Mouse (Mus musculus) hindbrain, embryonic 15.5 days (tissue): ENCODE data around the gene Mkln1. TPM values are rescaled to one million over a fixed set of nuclear protein-coding genes. Genes with fewer than 3 reads are reported as not detected.

Experiments
- ATAC-seq: fragments of 200-750 bp; cut with Nextera tagmentation; 2 replicates; pipeline ENCODE4 v1.8.0; 2017; ENCODE audit warnings: low read depth, moderate number of reproducible peaks, moderate TSS enrichment; ENCODE audit not compliant: low FRiP score
- H3K27ac ChIP-seq: fragments of 300-500 bp; sonication (generic); replicated peaks from 2 replicates; pipeline ENCODE4 v1.5.1; 2015; ENCODE audit warnings: mild to moderate bottlenecking, inconsistent platforms
- H3K27me3 ChIP-seq: fragments of 300-500 bp; sonication (generic); 2 replicates; pipeline ENCODE4 v1.6.1; 2015; ENCODE audit warnings: control low read depth, inconsistent platforms
- H3K36me3 ChIP-seq: fragments of 300-500 bp; sonication (generic); 2 replicates; pipeline ENCODE4 v1.6.1; 2015; ENCODE audit warnings: control low read depth, inconsistent platforms
- H3K4me1 ChIP-seq: fragments of 300-500 bp; sonication (generic); replicated peaks from 2 replicates; pipeline ENCODE4 v1.6.1; 2015; ENCODE audit warnings: control low read depth, inconsistent platforms
- H3K4me2 ChIP-seq: fragments of 300-500 bp; sonication (generic); 2 replicates; pipeline ENCODE4 v1.6.1; 2015; ENCODE audit warnings: moderate library complexity, mild to moderate bottlenecking, inconsistent platforms
- H3K4me3 ChIP-seq: fragments of 300-500 bp; sonication (generic); 2 replicates; pipeline ENCODE4 v1.5.1; 2015; ENCODE audit warnings: mild to moderate bottlenecking, inconsistent platforms
- H3K9ac ChIP-seq: fragments of 300-500 bp; sonication (generic); 2 replicates; pipeline ENCODE4 v1.6.1; 2015; ENCODE audit warnings: inconsistent platforms
- H3K9me3 ChIP-seq: fragments of 300-500 bp; sonication (generic); 2 replicates; pipeline ENCODE4 v1.6.1; 2016; ENCODE audit warnings: control low read depth, inconsistent platforms
- WGBS: fragments of 180-500 bp; shearing (Covaris S2); methylation state at CpG from one replicate; pipeline ENCODE4 v1.1.7; 2015; 5-methylcytosine and 5-hydroxymethylcytosine counted together
- polyA plus RNA-seq: library from polyadenylated mRNA; unstranded; fragments of >200 nt; fragmentation: Nextera tagmentation; extraction: Ambion mirVana; gene quantifications from 2 replicates; pipeline ENCODE4 v1.2.1, GENCODE M21; 2015

Gene Mkln1
- 120 and 129 TPM in 2 replicates for polyA plus RNA-seq

DNA sequence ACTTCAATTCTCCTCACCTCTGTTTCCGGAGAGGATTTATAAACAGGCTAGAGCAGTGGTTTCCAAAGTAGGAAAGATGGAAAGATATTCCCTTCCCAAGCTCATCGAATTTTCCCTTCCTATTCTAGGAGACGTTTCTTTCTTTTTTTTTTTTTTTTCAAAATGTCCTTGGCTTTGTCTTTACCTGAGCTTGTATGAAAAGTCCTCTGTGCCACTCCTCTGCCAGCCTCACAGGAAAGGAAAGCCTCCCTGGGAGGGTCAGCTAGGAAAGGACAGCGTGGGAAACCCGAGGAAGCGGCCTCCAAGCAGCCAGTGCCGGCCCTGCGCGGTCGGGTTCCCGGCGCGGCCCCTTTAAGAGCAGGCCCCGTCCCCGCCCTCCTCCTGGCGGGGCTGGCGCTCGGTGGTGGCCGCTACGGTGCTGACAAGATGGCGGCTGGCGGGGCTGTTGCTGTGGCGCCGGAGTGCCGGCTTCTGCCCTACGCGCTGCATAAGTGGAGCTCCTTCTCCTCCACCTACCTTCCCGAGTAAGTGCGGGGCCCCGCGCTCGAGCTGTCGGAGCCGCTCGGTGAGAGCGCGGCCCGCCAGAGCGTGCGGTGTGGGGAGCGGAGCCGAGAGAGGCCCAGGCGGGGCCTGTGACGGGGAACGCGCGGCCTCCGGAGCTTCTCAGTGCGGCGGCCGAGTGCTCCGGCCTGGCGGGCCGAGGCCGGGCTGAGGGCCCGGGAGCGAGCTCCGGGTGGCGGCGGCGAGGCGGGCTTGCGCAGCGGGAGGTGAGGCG lies at the start of gene Mkln1:
Gene Mkln1 (plus strand): TSS at position 305 of the 775 bp plus-strand sequence.
- Histone ChIP-seq H3K4me3 (peak within 1 kb of the TSS; percentile 82), H3K9ac (peak within 1 kb of the TSS; percentile 95), H3K27me3 (no peaks in the 10 kb centered on the region), H3K4me1 (peaks cover 40% of the 10 kb centered on the region), H3K36me3 (no peaks in the 10 kb centered on the region), H3K4me2 (peak within 1 kb of the TSS; percentile 67), H3K9me3 (no peaks in the 10 kb centered on the region), H3K27ac (peak within 1 kb of the TSS; percentile 95)
- ATAC-seq = peak; percentile 99
- WGBS = under 1% methylated on average over 57 of the region's 65 CpGs

DNA sequence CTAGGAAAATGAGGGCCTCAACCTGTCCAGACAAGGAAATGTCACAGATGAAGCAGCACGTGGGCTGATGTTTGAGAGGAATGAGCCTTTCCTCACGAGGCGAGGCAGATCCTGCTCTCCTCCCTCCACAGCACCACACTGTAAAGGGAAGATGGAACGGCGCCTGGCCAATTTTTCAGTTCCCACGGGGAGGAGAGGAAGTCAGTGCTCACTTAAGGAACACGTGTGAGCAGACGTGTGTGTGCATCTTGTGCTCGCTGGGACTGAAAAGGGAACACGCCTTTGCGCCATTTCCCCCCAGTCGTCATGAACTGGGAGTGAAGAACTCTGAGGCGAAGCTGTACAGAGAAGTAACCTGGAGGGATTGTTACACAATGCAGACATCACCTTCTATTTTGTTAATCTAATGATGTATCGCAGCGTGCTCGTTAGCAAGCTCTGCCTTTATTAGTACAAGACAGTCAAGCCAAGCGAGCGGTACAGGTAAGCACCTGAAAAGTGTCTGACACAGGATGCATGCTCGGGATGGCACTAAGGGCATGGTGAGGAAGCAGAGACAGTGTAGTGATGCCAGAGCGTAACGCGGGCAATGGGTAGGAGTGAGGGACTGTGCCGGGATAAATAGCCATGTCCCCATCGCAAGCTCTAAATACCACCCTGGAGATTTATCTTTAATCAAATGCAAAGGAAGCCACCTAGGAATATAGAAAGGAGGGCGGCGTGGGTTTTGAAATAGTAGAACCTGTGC lies 41.9 kb upstream of the Mkln1 start:
- Histone ChIP-seq H3K9me3 (no peaks in the 10 kb centered on the region), H3K4me1 (peaks cover 6% of the 10 kb centered on the region), H3K4me3 (no peak overlapping the region), H3K27me3 (no peaks in the 10 kb centered on the region), H3K27ac (no peak overlapping the region; the same call in 1 of the 2 replicates), H3K36me3 (no peaks in the 10 kb centered on the region), H3K4me2 (0 out of 2 replicates have a peak overlapping the region, but pooled peaks have one; percentile 2), H3K9ac (no peak overlapping the region)
- ATAC-seq = no peak
- WGBS = 66% methylated on average over 26 of the region's 26 CpGs

DNA sequence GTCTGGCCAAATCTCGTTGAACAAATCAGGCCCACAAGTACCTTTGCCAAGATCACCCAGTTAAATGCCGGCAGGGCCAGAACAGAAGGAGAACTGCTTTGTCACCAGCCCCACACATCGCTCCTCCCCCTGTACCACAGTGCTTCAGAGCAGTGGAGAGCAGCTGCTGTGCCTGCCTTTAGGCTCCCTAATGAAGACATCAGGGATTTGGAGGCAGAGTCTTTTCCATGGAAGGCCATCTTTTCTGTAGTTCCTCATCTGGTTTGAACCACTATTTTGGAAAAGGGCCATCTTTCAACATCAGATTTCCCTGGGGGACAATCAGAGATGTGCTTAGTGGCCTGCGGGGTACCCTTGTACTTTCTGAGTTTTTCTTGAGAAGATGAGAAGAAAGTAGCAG lies 41.2 kb upstream of the Mkln1 start:
- peak; percentile 76 for ATAC-seq
- Histone ChIP-seq H3K27ac (no peak overlapping the region), H3K4me2 (no peak overlapping the region), H3K9ac (no peak overlapping the region), H3K36me3 (no peaks in the 10 kb centered on the region), H3K27me3 (no peaks in the 10 kb centered on the region), H3K4me3 (no peak overlapping the region), H3K4me1 (peaks cover 6% of the 10 kb centered on the region), H3K9me3 (no peaks in the 10 kb centered on the region)
- 41% methylated on average over 4 of the region's 4 CpGs for WGBS

DNA sequence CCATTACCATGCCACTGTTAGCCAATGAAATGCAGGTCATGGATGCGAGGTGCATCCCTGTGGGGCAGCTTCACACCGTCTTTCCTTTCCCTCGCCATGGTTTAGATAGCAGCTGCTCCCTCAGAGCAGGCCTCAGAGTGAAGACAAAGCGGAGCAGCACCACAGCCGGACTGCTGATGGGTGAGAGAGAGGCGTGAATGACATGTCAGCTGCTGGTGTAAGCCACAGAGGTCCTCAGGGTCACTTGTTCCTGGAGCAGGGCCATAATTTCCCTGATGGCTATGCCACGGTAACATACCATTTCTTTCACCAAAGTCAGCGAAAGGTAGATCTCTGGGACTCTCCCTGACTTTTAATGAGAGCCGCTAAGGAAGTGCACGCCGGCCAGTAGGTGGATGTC lies 35.9 kb upstream of the Mkln1 start:
- Histone ChIP-seq H3K4me2 (no peak overlapping the region), H3K27ac (no peak overlapping the region), H3K9me3 (no peaks in the 10 kb centered on the region), H3K4me3 (no peak overlapping the region), H3K27me3 (no peaks in the 10 kb centered on the region), H3K4me1 (peaks cover under 1% of the 10 kb centered on the region; the same call in 1 of the 2 replicates), H3K36me3 (no peaks in the 10 kb centered on the region), H3K9ac (no peak overlapping the region)
- no peak for ATAC-seq
- 50% methylated on average over 11 of the region's 11 CpGs for WGBS

DNA sequence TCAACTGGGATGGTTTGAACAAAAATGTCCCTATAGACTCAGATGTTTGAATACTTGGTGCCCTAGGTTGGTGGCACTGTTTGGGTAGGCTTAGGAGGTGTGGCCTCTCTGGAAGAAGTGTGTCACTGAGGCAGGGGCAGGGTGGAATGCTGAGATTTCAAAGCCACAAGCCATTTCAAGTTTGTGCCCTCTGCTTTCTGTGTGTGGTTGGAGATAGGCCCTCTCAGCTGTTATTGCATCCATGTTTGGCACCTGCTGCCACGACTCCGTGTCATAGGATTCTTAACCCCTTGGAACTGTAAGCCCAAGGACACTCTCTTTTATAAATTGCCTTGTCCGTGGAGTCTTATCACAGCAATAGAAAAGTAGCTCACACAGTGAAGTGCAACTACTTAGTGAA lies 34.1 kb upstream of the Mkln1 start:
- 94% methylated on average over 3 of the region's 3 CpGs for WGBS

DNA sequence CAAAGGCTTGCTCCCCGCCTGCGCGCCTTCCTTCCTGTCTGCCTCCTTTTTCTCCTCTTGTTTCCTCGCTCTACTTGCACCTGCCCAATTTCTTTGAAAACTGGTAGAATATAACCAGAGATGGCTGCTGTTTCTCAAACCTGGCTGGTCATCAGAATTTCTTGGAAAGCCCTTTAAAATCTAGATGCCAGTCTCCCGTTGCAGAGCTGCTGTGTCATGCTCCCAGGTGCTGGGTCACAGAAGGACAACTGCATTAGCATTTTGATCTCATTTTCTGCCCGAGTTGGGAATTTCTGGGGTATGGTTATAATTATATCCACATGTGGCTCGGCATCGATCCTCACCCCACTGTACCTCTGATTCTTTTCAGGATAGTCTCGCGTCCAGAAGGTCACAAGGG lies 30.6 kb upstream of the Mkln1 start:
- Histone ChIP-seq H3K27ac (no peak overlapping the region), H3K9me3 (no peaks in the 10 kb centered on the region), H3K4me1 (peaks cover 8% of the 10 kb centered on the region; the same call in 1 of the 2 replicates), H3K4me2 (no peak overlapping the region), H3K4me3 (no peak overlapping the region), H3K27me3 (no peaks in the 10 kb centered on the region), H3K9ac (no peak overlapping the region), H3K36me3 (no peaks in the 10 kb centered on the region)
- no peak for ATAC-seq
- WGBS = 70% methylated on average over 10 of the region's 10 CpGs

More for the DNA sequence above, 34.1 kb upstream of the Mkln1 start:
- H3K27ac ChIP-seq = no peak overlapping the region
- no peaks in the 10 kb centered on the region for H3K4me1 ChIP-seq
- H3K4me3 ChIP-seq = no peak overlapping the region
- no peak overlapping the region for H3K9ac ChIP-seq
- no peaks in the 10 kb centered on the region for H3K27me3 ChIP-seq
- no peak for ATAC-seq
- H3K4me2 ChIP-seq = no peak overlapping the region
- H3K9me3 ChIP-seq = no peaks in the 10 kb centered on the region
- H3K36me3 ChIP-seq = no peaks in the 10 kb centered on the region

DNA sequence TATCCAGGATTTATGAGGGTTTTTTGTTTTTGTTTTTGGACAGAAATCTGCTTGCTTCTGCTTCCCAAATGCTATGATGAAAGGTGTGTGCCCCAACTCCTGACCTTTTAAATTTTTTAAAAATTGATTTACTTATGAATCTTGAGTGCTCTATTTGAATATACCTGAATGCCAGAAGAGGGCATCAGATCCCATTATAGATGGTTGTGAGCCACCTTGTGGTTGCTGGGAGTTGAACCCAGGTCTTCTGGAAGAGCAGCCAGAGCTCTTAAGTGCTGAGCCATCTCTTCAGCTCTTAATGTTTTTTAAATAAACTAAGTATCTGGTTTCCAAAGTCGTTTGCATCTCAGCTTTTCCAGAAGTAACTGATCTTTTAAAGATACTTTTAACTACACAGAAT lies 30.0 kb upstream of the Mkln1 start:
- no peaks in the 10 kb centered on the region for H3K36me3 ChIP-seq
- no peak overlapping the region for H3K4me2 ChIP-seq
- H3K9ac ChIP-seq = no peak overlapping the region
- no peaks in the 10 kb centered on the region for H3K9me3 ChIP-seq
- H3K4me3 ChIP-seq = no peak overlapping the region
- peaks cover 8% of the 10 kb centered on the region; the same call in 1 of the 2 replicates for H3K4me1 ChIP-seq
- no peak for ATAC-seq
- no peaks in the 10 kb centered on the region for H3K27me3 ChIP-seq
- WGBS = 43% methylated on average over 1 of the region's 1 CpGs
- H3K27ac ChIP-seq = no peak overlapping the region

DNA sequence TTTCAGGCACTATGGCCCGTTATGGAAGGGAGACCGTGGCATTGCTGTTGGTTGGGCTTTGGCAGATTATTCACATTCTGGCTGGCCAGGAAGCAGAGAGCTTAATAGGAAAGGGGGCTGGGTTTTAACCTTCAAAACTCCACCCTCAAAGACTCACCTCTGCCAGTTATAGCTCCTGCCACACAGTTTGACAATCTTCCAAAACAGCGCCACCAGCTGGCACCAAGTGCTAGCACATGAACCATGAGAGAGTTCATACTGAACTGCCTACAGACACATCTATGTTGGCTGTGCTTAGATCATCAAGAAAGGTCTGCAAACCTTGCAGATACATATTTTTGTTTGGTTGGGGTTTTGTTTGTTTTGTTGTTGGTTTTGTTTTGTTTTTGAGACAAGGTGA lies 28.7 kb upstream of the Mkln1 start:
- ATAC-seq = no peak
- Histone ChIP-seq H3K4me2 (no peak overlapping the region), H3K4me3 (no peak overlapping the region), H3K27me3 (no peaks in the 10 kb centered on the region), H3K4me1 (peaks cover 8% of the 10 kb centered on the region; the same call in 1 of the 2 replicates), H3K36me3 (no peaks in the 10 kb centered on the region), H3K9me3 (no peaks in the 10 kb centered on the region), H3K9ac (no peak overlapping the region), H3K27ac (no peak overlapping the region)
- 74% methylated on average over 3 of the region's 3 CpGs for WGBS

DNA sequence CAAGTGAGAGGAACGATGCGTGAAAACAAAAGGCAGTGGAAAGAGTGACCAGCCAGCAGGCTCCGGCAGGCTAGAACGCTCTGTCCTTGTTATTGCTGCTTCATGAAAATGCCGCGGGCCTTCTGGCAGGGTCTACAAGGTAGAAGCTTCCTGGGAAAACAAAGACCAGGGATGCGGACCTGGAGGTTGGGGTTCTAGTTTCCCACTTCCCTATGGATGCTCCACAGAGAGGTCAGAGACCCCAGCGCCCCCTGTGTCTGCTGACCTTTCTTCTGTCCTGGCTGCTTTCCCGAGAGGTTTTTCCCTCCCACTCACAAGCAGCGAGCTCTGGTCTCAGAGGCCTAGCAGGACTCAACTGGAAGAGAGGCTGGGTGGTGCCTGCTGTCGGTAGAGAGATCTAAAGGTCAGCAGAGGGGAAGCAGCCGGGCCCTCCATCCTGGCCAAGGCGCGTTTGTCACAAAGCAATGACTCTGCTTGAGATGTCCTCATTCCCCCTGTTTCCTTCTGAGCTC lies 27.9 kb upstream of the Mkln1 start:
- Histone ChIP-seq H3K27me3 (no peaks in the 10 kb centered on the region), H3K4me2 (no peak overlapping the region), H3K9me3 (no peaks in the 10 kb centered on the region), H3K4me1 (peaks cover 8% of the 10 kb centered on the region; the same call in 1 of the 2 replicates), H3K4me3 (no peak overlapping the region), H3K9ac (no peak overlapping the region), H3K27ac (no peak overlapping the region), H3K36me3 (no peaks in the 10 kb centered on the region)
- ATAC-seq = no peak
- 30% methylated on average over 14 of the region's 14 CpGs for WGBS

DNA sequence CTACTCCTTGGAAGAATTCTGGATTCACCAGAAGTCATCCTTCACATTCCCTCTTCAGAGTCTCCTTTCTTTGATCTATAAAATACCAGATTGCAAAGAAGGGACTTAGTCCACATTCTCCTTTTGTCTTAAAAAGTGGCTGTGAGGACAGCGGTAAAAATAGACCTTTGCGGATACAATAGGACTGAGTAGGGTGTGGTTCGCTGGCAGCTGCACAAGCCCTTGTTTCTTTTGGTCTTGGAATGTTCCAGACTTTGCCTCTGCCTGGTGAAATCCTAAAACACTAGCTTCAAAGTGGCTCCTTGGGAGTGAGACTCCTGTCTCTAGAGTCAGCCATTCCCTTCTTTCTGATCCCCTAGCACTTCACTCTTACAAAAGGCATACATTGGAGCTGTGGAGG lies 27.4 kb upstream of the Mkln1 start:
- no peak for ATAC-seq
- WGBS = 83% methylated on average over 3 of the region's 3 CpGs
- Histone ChIP-seq H3K9ac (no peak overlapping the region), H3K4me1 (peaks cover 8% of the 10 kb centered on the region; the same call in 1 of the 2 replicates), H3K9me3 (no peaks in the 10 kb centered on the region), H3K4me3 (no peak overlapping the region), H3K27me3 (no peaks in the 10 kb centered on the region), H3K27ac (no peak overlapping the region), H3K36me3 (no peaks in the 10 kb centered on the region), H3K4me2 (no peak overlapping the region)

DNA sequence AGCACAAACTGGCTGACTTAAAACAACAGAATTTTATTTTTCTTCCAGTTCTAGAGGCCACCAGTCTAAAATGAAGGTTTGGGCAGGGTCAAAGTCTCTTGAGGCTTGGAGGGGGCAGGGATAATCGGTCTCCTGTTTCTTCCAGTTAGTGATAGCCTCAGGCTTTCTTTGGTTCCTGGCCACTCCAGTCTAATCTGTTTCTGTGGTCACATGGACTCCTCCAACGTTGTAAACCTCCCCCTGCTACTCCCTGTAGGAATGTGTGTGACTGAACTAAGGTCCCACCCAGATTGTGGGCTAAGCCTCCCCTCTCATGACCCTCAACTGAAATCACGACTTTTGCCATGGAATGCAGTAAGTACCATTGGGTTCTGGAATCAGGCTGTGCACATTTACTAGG lies 25.9 kb upstream of the Mkln1 start:
- Histone ChIP-seq H3K27ac (no peak overlapping the region), H3K9ac (no peak overlapping the region), H3K4me3 (no peak overlapping the region), H3K4me2 (no peak overlapping the region), H3K27me3 (no peaks in the 10 kb centered on the region), H3K36me3 (no peaks in the 10 kb centered on the region), H3K4me1 (peaks cover 8% of the 10 kb centered on the region; the same call in 1 of the 2 replicates), H3K9me3 (no peaks in the 10 kb centered on the region)
- no peak for ATAC-seq
- 62% methylated on average over 3 of the region's 3 CpGs for WGBS

DNA sequence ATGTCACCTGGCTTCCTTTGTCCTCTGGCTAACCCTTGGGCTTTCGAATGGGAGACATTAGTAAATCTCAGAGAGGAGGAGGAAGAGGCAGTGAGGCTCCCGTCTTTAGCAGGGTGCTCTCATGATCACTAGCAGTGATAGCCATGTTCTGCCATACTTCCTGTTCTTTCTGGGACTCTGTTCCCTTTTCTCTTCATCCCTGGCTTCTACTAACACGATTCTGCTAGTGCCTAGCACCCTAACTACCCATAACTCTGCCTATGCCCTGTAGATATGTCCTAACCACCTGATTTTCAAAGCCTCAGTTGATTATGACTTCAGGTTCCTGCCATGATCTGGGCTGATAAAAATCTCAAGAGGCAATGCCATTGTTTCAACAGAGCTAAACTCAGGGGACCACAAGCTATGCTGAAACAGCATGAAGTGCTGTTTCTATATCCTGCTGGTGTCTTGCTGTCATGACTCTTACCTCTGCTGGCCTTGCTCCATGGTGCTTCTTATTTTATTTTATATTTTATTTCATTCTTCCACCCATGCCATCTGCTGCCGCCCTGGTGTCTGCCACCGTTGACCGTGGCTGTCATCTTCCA lies 25.4 kb upstream of the Mkln1 start:
- WGBS = 94% methylated on average over 6 of the region's 6 CpGs
- H3K27ac ChIP-seq = no peak overlapping the region
- no peaks in the 10 kb centered on the region for H3K27me3 ChIP-seq
- peaks cover 8% of the 10 kb centered on the region; the same call in 1 of the 2 replicates for H3K4me1 ChIP-seq
- H3K9me3 ChIP-seq = no peaks in the 10 kb centered on the region
- no peak overlapping the region for H3K4me2 ChIP-seq
- H3K36me3 ChIP-seq = no peaks in the 10 kb centered on the region
- H3K9ac ChIP-seq = no peak overlapping the region
- no peak for ATAC-seq
- H3K4me3 ChIP-seq = no peak overlapping the region
